Mouse (Mus musculus): ENCODE data around the gene Plod2.

- TF ChIP-seq MAFK (IDR thresholded peaks at IDR 0.05; ENCODE audit: insufficient read depth, low read depth, low read length) (no peak), HCFC1 (IDR thresholded peaks at IDR 0.05; ENCODE audit: borderline replicate concordance, insufficient read depth, low read length) (no peak)
These were observed 79.2 kb downstream of the Plod2 start for GRCm38 (mm10) chr9:92621246-92621645.
